Mouse (Mus musculus): ENCODE results near the gene Cbarp.
"Not testable (repeated sequence)": the region's sequence is repeated elsewhere in the genome, so short reads cannot be mapped to it uniquely, and the experiment has no call there.

The Cbarp gene

DNA sequence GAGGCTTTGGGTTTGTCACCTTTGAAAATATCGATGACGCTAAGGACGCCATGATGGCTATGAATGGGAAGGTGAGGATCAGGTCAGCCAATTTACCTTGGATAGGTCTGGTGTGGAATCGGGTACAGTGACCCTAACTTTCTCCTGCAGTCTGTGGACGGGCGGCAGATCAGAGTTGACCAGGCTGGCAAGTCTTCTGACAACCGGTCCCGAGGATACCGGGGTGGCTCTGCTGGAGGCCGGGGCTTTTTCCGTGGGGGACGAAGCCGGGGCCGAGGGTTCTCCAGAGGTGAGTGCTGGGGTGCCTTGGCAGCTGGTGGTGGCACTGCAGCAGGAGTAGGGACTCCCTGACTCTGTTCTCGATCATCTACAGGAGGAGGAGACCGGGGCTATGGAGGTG lies 29.4 kb upstream of the Cbarp start:
- no peak for DNase-seq (ENCODE audit: low spot score in 2 of 2)

DNA sequence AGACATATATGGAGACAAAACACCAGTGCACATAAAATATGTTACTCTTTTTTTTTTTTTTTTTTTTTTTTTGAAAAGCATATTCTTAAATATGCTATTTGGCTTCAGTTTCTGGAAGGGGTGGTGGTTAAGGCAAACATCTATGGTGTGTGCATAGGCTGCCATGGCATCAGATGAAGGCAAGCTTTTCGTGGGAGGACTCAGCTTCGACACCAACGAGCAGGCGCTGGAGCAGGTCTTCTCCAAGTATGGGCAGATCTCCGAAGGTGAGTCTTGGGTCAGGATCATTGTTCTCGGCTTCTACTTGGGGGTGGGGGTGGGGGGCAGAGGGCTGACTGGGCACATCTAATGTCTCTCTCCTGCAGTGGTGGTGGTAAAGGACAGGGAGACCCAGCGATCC lies 29.0 kb upstream of the Cbarp start:
- DNase-seq (ENCODE audit: low spot score in 2 of 2), result no peak

DNA sequence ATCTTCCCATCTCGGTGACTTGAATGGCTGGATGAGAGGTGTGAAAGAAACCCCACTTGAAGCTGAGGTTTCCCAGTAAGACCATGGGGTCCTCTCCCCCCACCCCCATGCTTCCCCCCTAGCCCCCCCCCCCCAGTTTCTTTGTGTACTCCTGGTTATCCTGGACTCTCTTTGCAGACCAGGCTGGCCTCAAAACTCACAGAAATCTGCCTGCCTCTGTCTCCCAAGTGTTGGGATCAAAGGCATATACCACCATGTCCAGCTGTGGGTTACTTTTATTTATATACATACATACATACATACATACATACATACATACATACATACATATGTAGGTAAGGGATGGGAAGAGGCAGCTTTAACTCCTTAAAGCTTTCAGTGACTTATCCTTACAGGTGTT lies 28.4 kb upstream of the Cbarp start:
- DNase-seq (ENCODE audit: low spot score in 2 of 2), result no peak

DNA sequence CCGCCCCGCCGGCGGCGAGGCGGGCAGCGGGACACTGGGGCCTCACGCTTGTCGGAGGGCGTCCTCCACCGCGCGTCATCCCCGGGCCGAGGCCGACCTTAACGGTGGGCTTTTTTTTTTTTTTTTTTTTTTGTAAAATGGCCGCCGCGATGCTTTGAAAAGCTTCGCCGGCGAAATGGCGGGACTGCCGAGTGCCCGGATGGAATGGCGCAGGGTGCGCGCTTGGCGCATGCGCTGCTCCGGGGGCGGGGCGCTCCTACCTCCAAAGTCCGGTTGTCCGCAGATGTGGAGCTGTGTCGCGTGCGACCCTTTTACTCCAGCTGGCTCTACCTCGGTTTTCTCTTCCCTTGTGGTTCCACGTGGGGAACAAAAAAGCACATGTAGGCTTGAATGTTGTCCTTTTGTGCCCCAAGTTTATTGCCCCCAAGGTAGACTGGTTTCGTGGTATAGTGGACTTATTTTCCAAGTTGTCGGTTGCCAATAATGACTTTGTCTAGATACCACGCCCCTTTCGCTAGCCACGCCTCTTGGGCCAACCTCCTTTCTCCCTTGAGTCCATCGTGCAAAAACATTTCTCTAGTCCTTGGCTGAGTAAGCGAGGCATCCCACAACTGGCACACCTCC lies 27.5 kb upstream of the Cbarp start:
- DNase-seq (ENCODE audit: low spot score in 2 of 2), result peak; percentile 92 to 96

DNA sequence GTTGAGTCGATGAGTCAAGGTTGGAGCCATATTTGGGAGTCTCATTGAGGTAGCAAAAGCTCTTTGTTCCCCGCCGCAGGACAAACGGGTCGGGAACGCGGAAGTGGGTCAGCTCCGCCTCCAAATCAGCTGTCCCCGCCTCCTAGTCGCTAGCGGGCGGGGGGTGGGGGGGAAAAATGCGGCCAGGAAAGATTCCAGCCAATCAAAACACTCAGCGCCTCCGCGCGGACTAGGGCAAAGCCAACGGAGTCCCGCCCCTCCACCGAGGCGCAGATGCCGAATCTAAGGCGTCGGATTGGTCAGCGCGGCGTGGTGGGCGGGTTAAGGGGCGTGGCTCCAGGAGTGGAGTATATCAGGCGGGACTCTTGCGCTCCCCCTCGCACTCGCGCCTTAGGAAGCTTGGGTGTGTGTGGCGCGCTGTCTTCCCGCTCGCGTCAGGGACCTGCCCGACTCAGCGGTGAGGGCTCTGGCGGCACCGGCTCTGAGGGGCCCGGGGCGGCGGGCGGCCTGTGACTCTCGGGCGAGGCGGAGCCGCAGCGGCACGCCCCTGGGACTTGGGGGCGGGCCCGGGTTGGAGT lies 26.9 kb upstream of the Cbarp start:
- peak; percentile 99 to 100 for DNase-seq (ENCODE audit: low spot score in 2 of 2)

DNA sequence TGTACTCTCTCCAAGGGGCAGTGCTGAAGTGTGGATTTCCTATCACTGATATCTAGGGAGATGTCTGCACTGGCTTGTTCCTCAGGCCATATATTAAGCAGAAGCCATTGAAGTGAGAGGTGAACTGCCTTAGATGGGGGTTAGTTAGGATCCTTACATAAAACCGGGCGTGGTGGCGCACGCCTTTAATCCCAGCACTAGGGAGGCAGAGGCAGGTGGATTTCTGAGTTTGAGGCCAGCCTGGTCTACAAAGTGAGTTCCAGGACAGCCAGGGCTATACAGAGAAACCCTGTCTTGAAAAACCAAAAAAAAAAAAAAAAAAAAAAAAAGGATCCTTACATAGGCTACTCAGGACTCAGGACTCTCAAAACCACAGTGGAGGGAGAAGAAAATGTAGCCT lies 25.5 kb upstream of the Cbarp start:
- DNase-seq (ENCODE audit: low spot score in 2 of 2), result not testable (repeated sequence)

DNA sequence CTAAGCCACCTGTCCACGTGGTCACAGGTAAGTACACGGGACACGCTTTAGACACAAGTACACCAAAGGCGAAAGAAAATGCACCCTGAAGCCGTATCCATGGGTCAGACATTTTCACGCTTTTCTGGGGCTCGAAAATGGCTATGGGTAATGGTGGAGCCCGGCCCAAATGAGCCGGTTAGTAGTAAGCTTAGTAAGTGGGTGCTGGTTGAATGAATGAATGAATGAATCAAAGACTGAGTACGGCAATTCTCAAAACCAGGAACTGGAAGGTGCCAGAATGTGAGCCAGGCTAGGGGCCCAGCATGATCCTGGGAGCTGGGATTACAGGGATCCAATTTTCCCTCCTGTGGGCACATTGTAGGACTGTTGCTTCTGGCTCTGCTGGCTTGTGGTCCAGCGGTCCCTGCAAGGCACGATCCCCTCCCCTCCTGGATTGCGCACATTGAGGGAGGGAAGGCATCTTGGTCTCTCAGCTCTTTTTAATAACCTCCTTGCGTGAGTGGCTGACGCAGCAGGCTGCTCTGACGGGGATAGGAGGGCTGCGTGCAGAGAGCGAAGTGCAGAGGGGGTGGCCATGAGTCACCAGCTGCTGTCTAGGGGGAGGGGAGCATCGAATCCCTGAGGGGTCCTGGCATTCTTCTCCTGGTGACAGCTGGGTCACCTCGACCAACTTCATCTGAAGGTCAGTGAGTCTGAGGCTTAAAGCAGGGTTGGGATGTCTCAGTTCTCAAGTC lies 24.9 kb upstream of the Cbarp start, which contains the start of gene Cirbp:
TSS of gene Cirbp (plus strand) at position 594 of the 737 bp plus-strand sequence.
- peak in 1 of 2 experiments; percentile 69 for DNase-seq (ENCODE audit: low spot score in 2 of 2)

DNA sequence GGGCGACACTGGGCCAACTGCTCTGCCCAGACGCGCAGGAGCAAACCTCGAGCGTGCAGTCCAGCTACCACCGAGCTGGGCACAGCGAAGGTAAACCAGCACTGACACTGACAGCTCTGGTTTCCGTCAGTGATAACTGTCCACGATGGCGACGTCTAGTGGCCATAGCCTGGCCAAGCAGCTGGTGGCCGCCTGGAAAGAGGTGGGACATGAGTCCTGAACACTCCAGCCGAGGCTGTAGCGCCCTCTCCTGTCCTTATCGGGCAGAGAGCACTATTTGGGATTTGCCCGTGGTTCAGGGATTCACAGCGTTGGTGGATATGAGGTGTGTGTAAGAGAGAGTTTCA lies 24.3 kb upstream of the Cbarp start:
- DNase-seq (ENCODE audit: low spot score in 2 of 2), result peak; percentile 98

DNA sequence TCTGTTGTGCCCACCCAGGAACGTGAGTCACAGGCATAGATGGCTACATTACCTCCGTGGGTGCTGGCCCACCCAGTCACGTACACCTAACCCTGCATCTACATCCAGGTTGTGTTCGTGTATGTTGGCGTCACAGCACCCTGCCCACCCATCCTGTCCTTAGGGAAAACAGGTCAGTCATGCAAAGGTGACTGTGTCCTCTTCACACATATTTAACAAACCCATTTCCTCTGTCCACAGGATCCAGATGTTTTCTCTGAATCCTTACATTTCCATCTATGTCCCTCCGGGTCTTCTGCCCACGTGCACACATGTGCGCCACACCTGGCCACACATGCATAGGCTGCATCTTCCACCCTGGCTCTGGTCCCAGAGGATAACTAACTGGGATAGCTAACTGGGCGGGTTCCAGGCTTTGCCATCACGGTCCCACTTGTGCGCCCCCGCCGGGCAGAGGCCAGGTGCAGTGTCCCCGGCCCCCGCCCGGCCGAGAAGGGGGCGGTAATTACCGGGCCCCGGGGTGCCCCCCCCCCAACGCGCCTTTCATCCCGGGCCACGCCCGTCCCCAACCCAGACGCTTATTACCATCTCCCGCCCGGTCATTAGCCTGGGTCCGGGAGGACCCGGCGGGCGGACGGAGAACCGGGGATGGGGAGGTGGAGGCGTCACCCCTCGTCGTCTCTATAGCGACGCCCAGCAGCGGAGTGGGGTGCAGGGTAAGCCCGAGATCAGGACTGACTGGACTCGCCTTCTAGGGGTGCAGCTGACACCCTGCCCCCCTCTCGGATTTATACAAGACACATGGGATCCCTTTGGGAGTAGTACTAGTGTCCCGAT lies 23.7 kb upstream of the Cbarp start:
- peak in 1 of 2 experiments; percentile 71 for DNase-seq (ENCODE audit: low spot score in 2 of 2)

DNA sequence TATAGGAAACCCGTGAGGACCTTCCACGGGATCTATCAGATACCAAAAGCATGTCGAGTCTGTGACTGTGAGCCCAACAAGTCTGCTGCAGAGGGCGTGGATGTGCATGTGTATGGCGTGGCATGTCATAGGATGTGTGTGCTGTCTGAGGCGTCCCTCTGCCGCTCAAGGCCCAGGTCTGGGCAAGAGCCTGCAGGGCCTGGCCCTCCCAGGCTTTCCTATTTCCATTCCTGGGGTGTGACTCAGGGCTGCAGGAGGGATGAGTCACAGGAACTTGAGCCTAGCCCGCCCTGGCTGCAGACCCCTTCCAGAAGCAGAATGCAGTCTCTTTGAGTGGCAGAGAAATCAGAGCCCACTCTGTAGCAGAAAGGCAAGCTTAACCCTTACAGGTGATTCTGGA lies 23.1 kb upstream of the Cbarp start:
- DNase-seq (ENCODE audit: low spot score in 2 of 2), result peak in 1 of 2 experiments; percentile 67

DNA sequence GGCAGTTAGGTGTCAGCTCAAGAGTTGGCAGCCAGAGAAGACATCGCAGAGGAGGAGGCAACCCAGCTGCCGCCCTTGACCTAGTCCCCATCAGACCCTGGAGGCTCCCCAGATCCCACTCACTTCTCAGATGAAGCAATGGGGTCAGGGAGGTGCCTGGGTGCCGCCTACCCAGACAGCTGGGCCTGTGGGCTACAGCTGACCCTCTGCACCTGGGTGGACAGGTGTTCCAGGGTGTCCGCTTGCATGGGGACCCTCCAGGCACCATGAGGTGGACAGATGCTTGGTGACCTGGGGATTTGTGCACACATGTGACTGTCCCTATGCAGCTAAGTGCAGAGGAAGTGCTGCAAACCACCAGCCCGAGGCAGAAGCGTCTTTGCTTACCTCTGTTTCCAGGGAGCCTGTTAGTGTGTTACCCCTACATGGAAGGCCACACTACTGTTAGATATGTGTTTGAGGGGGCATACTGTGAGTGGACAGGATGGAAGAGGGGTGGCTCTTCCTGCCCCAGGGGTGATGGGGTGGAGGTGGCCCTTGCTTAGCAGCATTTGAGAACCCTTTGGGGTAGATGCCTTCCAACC lies 22.2 kb upstream of the Cbarp start:
- DNase-seq (ENCODE audit: low spot score in 2 of 2), result peak in 1 of 2 experiments; percentile 70

DNA sequence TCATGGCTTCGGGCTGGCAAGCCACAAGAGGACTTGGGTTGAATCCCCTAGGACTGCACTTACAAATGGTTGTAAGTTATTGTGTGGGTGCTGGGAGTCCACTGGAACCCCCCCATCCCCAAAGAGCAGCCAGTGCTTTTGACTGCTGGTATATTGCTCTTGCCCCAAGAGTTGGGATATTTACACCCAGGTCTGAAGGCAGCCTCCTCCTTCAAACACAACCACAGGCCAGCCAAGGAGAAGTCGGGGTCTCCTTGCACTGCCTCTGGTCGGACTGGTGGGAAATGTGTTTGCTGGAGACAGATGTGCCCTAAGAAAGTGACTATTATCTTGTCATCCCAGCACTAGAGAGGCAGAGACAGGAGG lies 21.6 kb upstream of the Cbarp start:
- no peak for DNase-seq (ENCODE audit: low spot score in 2 of 2)

DNA sequence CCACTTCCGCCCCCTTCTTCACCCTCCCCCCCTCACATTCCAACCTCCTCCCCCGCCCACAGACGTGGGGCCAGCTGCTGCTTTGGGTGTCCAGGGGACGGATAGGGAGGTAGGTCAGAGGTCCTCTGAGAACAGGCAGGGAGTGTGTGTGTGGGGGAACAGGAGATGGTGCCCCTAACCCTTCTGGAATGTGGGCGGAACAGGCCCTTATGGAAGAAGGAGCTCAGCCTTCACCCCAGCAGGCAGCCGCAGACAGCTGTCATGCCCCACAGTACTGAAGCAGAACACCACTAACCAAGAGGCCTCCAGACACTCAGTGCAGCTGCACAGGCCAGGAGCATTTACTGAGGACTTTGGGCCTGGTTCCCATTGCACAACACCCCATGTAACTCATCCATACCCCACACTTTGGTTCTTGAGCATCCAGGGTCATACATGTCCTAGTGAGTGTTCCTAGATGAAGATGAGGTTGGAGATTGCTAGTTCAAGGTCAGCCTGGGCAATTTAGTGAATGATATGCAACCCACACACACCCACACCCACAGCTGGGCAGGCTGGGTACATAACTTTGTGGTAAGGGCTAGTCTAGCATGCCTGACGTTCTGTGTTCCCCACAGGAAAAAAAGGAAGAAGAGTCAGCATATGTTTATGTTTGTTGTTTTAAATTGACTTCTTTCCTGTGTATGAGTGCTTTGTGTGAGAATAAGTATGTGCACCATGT lies 21.0 kb upstream of the Cbarp start:
- peak; percentile 25 to 70 for DNase-seq (ENCODE audit: low spot score in 2 of 2)

DNA sequence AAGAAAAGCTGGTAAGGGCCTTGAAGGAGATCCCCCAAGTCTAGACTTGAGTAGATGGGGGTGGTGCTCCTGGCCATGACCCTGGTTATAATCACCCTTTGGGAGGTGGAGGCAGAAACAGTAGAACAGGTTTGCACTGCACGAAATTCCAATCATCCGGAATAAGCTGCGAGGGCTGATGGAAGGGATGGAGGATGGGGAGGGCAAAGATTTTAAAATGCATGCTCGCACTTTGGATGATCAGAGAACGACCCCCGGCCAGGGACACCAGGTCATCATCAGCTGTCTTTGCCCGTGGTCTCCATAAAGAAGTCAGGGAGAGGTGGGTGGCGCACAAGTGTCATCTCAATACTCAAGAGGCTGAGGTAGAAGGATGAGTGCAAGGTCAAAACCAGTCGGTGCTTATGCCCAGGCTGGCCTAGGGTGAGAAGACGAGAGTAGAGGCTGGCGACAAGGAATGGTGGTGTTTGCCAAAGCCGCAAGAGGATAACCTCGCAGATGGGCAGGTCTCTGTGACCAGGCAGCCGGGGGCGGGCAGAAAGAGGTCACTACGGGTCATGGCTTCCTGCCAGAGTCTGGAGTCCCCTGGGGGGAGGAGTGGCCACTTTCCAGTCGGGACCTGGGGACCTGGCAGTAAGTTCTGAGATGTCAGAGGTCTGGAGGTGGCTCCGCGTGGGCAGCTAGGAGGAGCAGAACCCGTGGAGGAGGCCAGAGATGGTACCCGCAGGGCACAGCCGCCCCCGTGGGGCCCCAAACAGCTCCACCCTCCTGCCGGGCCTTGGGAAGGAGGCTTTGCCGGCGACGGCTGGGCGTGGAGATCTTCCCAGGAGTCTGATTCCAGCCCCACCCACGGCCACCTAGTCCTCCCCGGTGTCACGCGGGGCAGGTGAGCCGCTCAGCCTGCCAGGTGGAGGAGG lies 20.1 kb upstream of the Cbarp start:
- peak; percentile 76 to 86 for DNase-seq (ENCODE audit: low spot score in 2 of 2)

DNA sequence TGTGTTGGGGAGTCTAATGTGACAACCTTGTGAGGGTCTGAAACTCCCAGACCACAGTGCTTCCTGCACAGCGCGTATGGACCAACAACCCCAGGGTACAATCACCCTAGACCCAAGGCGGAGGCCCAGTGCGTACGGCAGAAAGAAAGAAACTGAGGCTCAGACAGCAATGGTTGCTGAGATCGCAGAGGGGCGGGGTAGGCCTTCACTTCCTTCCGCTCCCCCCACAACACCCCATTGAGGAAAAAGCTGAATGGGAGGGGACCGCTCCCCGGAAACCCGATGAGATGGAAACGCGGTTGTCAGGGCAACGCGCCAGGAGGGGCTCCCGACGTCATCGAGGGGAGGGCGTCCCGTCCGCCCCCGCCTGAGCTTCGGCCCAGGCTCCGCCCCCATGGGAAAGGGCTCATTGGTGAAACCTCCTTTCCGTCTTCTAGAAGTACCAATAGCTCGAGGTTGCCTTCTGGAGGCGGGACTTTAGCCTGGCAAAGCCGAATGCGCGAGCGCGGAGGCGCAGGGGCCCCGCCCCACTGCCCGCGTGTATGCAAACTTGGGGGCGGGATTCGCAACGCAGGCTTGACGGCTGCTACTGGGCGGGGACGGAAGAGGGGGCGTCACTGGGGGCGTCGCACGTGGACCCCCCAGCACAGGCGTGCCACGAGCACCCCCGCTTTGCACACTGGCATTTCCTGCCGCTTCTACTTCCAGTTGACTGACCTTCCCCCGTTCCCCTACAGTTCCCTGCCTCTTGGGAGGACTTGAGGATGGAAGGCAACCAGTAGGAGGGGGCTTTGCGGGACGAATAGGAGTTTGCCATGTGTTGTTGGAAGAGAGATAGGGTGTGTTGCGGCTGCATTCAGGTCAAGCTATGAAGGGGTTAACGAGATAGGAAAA lies 19.2 kb upstream of the Cbarp start:
- peak; percentile 97 to 98 for DNase-seq (ENCODE audit: low spot score in 2 of 2)

DNA sequence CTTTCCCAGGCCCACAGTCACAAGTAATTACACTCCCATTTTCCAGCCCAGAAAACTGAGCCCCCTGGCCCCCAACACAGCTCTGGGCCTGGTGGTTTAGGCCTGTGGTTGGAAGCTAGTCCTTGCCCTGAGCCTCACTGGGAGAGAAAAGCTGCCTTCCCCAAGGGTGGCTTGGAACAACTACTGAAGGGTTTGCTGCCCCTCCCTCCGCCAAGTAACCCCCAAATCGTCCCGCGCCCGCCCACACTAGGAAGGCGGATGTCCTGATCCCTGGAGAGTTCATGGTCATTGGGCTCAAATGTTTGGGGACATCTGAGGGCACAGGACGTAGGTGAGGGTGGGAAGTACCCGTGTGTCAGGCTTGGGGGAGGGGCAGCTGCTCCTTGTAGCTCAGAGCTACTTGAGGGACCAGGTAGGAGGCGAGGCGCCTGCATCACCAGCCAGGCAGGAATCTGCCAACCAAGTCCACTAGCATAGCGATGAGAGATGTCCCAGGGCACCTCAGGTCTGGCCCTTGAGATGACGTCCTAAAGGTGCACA lies 18.5 kb upstream of the Cbarp start:
- DNase-seq (ENCODE audit: low spot score in 2 of 2), result peak; percentile 56 to 82

DNA sequence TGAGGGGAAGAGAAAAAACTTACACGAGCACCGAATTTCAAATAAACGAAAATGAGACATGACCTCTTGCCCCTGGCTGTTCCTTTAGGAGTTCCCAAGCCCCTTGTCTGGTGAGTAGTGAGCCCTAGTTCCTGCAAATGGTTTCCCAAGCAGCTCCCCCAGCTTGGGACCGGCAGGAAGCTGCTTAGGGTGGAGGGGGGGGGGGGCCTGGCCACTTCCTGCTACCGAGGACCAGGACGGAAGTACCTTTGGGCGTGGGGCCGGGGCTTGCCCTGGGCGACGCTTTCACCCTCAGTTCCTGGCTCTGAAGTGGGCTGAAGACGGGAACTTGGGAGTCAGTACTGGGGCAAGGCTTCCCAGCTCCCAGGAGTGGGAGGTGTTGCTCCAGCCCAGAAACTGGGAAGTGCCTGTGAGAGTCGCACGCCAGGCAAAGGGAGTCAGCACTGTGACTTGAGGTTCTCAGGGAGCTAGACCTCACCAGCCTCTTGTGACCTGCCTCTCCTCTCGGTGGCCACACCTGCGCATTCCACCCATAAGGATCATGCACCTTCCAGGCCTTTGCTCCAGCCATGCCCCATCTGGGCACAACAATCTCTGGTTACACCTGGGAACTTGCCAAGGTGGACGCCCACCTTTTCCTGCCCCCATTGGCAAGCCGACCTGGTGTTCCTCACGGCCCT lies 17.8 kb upstream of the Cbarp start:
- peak; percentile 68 to 81 for DNase-seq (ENCODE audit: low spot score in 2 of 2)

Measured in spleen, postnatal 4 days (tissue).